Mouse (Mus musculus) neural tube, embryonic 12.5 days (tissue): ENCODE results near the gene Spred2. TPM values are rescaled to one million over a fixed set of nuclear protein-coding genes. Genes with fewer than 3 reads are reported as not detected.

ENCODE experiments used
- ATAC-seq: fragments of 200-750 bp; cut with Nextera tagmentation; 2 replicates; pipeline ENCODE4 v1.8.0; 2017; ENCODE audit warnings: low read depth, mild to moderate bottlenecking, moderate TSS enrichment, moderate library complexity; ENCODE audit not compliant: low FRiP score
- H3K27ac ChIP-seq: fragments of 300-500 bp; sonication (generic); 2 replicates; pipeline ENCODE4 v1.5.1; 2016
- H3K27me3 ChIP-seq: fragments of 300-500 bp; sonication (generic); replicated peaks from 2 replicates; pipeline ENCODE4 v1.6.1; 2016; ENCODE audit warnings: mild to moderate bottlenecking
- H3K36me3 ChIP-seq: fragments of 300-500 bp; sonication (generic); 2 replicates; pipeline ENCODE4 v1.6.1; 2016; ENCODE audit warnings: mild to moderate bottlenecking
- H3K4me1 ChIP-seq: fragments of 300-500 bp; sonication (generic); 2 replicates; pipeline ENCODE4 v1.6.1; 2016
- H3K4me2 ChIP-seq: fragments of 300-500 bp; sonication (generic); replicated peaks from 2 replicates; pipeline ENCODE4 v1.6.1; 2016; ENCODE audit warnings: mild to moderate bottlenecking
- H3K4me3 ChIP-seq: fragments of 300-500 bp; sonication (generic); 2 replicates; pipeline ENCODE4 v1.5.1; 2016
- H3K9ac ChIP-seq: fragments of 300-500 bp; sonication (generic); 2 replicates; pipeline ENCODE4 v1.6.1; 2016; ENCODE audit warnings: mild to moderate bottlenecking
- H3K9me3 ChIP-seq: fragments of 300-500 bp; sonication (generic); 2 replicates; pipeline ENCODE4 v1.6.1; 2016; ENCODE audit warnings: mild to moderate bottlenecking
- WGBS: fragments of 180-500 bp; shearing (Covaris S2); methylation state at CpG from one replicate; pipeline ENCODE4 v1.1.7; 2016; 5-methylcytosine and 5-hydroxymethylcytosine counted together
- polyA plus RNA-seq: library from polyadenylated mRNA; unstranded; fragments of >200 nt; fragmentation: Nextera tagmentation; extraction: Ambion mirVana; gene quantifications from 2 replicates; pipeline ENCODE4 v1.2.1, GENCODE M21; 2016

The Spred2 gene
- polyA plus RNA-seq, 1 experiment from 2014 or later, result 5.7 TPM

GRCm38 (mm10) chr11:19913761-19914160 lies 10.4 kb upstream of the Spred2 start:
- WGBS, result 93% methylated on average over 4 of the region's 4 CpGs
- no peak overlapping the region for H3K27ac ChIP-seq
- no peak overlapping the region for H3K4me2 ChIP-seq
- no peaks in the 10 kb centered on the region for H3K27me3 ChIP-seq
- no peak overlapping the region for H3K4me3 ChIP-seq
- no peaks in the 10 kb centered on the region for H3K36me3 ChIP-seq
- 0 out of 2 replicates have a peak, but pooled peaks cover 7% of the 10 kb centered on the region for H3K9me3 ChIP-seq
- no peak overlapping the region for H3K9ac ChIP-seq
- no peak for ATAC-seq
- peaks cover 6% of the 10 kb centered on the region; the same call in 1 of the 2 replicates for H3K4me1 ChIP-seq

- no peak overlapping the region for H3K4me2 ChIP-seq
- peaks cover 11% of the 10 kb centered on the region for H3K4me1 ChIP-seq
- H3K27me3 ChIP-seq, result no peaks in the 10 kb centered on the region
- H3K9ac ChIP-seq, result no peak overlapping the region
- H3K27ac ChIP-seq, result no peak overlapping the region
- 26% methylated on average over 9 of the region's 9 CpGs for WGBS
- H3K9me3 ChIP-seq, result 0 out of 2 replicates have a peak, but pooled peaks cover 7% of the 10 kb centered on the region
- no peak for ATAC-seq
- no peak overlapping the region for H3K4me3 ChIP-seq
- no peaks in the 10 kb centered on the region for H3K36me3 ChIP-seq
Observed at GRCm38 (mm10) chr11:19917381-19918245, 6.6 kb upstream of the Spred2 start.

- Histone ChIP-seq H3K27ac (no peak overlapping the region), H3K9me3 (0 out of 2 replicates have a peak, but pooled peaks cover 7% of the 10 kb centered on the region)
Observed at GRCm38 (mm10) chr11:19918246-19918540, 6.0 kb upstream of the Spred2 start.

GRCm38 (mm10) chr11:19919460-19919784 lies 4.8 kb upstream of the Spred2 start:
- H3K9ac ChIP-seq, result 0 out of 2 replicates have a peak overlapping the region, but pooled peaks have one; percentile 6
- H3K27me3 ChIP-seq, result no peaks in the 10 kb centered on the region
- no peaks in the 10 kb centered on the region for H3K36me3 ChIP-seq
- peak; percentile 2; the same call in 1 of the 2 replicates for ATAC-seq
- H3K4me3 ChIP-seq, result peak overlapping the region; percentile 61
- 6% methylated on average over 6 of the region's 6 CpGs for WGBS
- peak overlapping the region; percentile 77 for H3K4me2 ChIP-seq
- H3K4me1 ChIP-seq, result peaks cover 11% of the 10 kb centered on the region
- no peak overlapping the region for H3K27ac ChIP-seq
- H3K9me3 ChIP-seq, result 0 out of 2 replicates have a peak, but pooled peaks cover 4% of the 10 kb centered on the region

More at GRCm38 (mm10) chr11:19918246-19918540, 6.0 kb upstream of the Spred2 start:
- Histone ChIP-seq H3K9ac (no peak overlapping the region), H3K36me3 (no peaks in the 10 kb centered on the region), H3K4me1 (peaks cover 11% of the 10 kb centered on the region), H3K4me3 (no peak overlapping the region), H3K27me3 (no peaks in the 10 kb centered on the region), H3K4me2 (no peak overlapping the region)
- no peak for ATAC-seq
- 36% methylated on average over 2 of the region's 2 CpGs for WGBS

- Histone ChIP-seq H3K27ac (peak overlapping the region; percentile 62), H3K27me3 (no peaks in the 10 kb centered on the region), H3K9me3 (no peaks in the 10 kb centered on the region), H3K9ac (peak overlapping the region; percentile 59), H3K4me2 (peak overlapping the region; percentile 77), H3K4me3 (peak overlapping the region; percentile 61), H3K4me1 (peaks cover 11% of the 10 kb centered on the region), H3K36me3 (no peaks in the 10 kb centered on the region)
- under 1% methylated on average over 70 of the region's 70 CpGs for WGBS
- ATAC-seq, result peak; percentile 76
Observed at GRCm38 (mm10) chr11:19919785-19920671, 4.1 kb upstream of the Spred2 start.

GRCm38 (mm10) chr11:19921723-19922122 lies 2.5 kb upstream of the Spred2 start:
- ATAC-seq, result no peak
- no peak overlapping the region for H3K4me2 ChIP-seq
- no peak overlapping the region for H3K9ac ChIP-seq
- H3K4me1 ChIP-seq, result peaks cover 20% of the 10 kb centered on the region
- WGBS, result 83% methylated on average over 1 of the region's 1 CpGs
- H3K27me3 ChIP-seq, result no peaks in the 10 kb centered on the region
- no peaks in the 10 kb centered on the region for H3K36me3 ChIP-seq
- H3K9me3 ChIP-seq, result no peaks in the 10 kb centered on the region
- no peak overlapping the region for H3K4me3 ChIP-seq
- no peak overlapping the region for H3K27ac ChIP-seq

- 96% methylated on average over 4 of the region's 4 CpGs for WGBS
- Histone ChIP-seq H3K9ac (no peak overlapping the region), H3K36me3 (no peaks in the 10 kb centered on the region), H3K4me1 (peaks cover 21% of the 10 kb centered on the region), H3K4me3 (no peak overlapping the region), H3K27me3 (no peaks in the 10 kb centered on the region), H3K27ac (no peak overlapping the region), H3K9me3 (no peaks in the 10 kb centered on the region), H3K4me2 (no peak overlapping the region)
- no peak for ATAC-seq
Observed at GRCm38 (mm10) chr11:19922208-19922607, 2.0 kb upstream of the Spred2 start.

GRCm38 (mm10) chr11:19924757-19925148 lies 578 bp downstream of the Spred2 start:
- Histone ChIP-seq H3K9me3 (no peaks in the 10 kb centered on the region), H3K36me3 (no peaks in the 10 kb centered on the region), H3K4me2 (peak overlapping the region; percentile 73), H3K4me1 (peaks cover 15% of the 10 kb centered on the region), H3K27ac (peak overlapping the region; percentile 83), H3K4me3 (peak overlapping the region; percentile 89), H3K9ac (peak overlapping the region; percentile 91), H3K27me3 (no peaks in the 10 kb centered on the region)
- under 1% methylated on average over 29 of the region's 29 CpGs for WGBS
- ATAC-seq, result no peak; the same call in 1 of the 2 replicates

GRCm38 (mm10) chr11:19925149-19925975 lies 1.2 kb downstream of the Spred2 start:
- peak; percentile 74 for ATAC-seq
- peak overlapping the region; percentile 91 for H3K9ac ChIP-seq
- no peaks in the 10 kb centered on the region for H3K27me3 ChIP-seq
- H3K4me1 ChIP-seq, result peaks cover 17% of the 10 kb centered on the region
- no peaks in the 10 kb centered on the region for H3K9me3 ChIP-seq
- no peaks in the 10 kb centered on the region for H3K36me3 ChIP-seq
- peak overlapping the region; percentile 73 for H3K4me2 ChIP-seq
- H3K27ac ChIP-seq, result peak overlapping the region; percentile 83
- peak overlapping the region; percentile 89 for H3K4me3 ChIP-seq
- WGBS, result 1% methylated on average over 74 of the region's 75 CpGs

GRCm38 (mm10) chr11:19925976-19926842 lies 2.0 kb downstream of the Spred2 start:
- ATAC-seq, result peak; percentile 64
- H3K4me1 ChIP-seq, result peaks cover 17% of the 10 kb centered on the region
- no peaks in the 10 kb centered on the region for H3K36me3 ChIP-seq
- H3K9ac ChIP-seq, result peak overlapping the region; percentile 91
- H3K27me3 ChIP-seq, result no peaks in the 10 kb centered on the region
- WGBS, result 1% methylated on average over 15 of the region's 15 CpGs
- H3K4me3 ChIP-seq, result peak overlapping the region; percentile 89
- peak overlapping the region; percentile 73 for H3K4me2 ChIP-seq
- H3K27ac ChIP-seq, result peak overlapping the region; percentile 83
- H3K9me3 ChIP-seq, result no peaks in the 10 kb centered on the region

- WGBS, result 78% methylated on average over 2 of the region's 2 CpGs
- H3K27me3 ChIP-seq, result no peaks in the 10 kb centered on the region
- peaks cover 17% of the 10 kb centered on the region for H3K4me1 ChIP-seq
- H3K9me3 ChIP-seq, result no peaks in the 10 kb centered on the region
- H3K36me3 ChIP-seq, result no peaks in the 10 kb centered on the region
- peak overlapping the region; percentile 73 for H3K4me2 ChIP-seq
- no peak overlapping the region for H3K4me3 ChIP-seq
- no peak overlapping the region for H3K9ac ChIP-seq
- no peak overlapping the region for H3K27ac ChIP-seq
- ATAC-seq, result no peak
Observed at GRCm38 (mm10) chr11:19926843-19927120, 2.6 kb downstream of the Spred2 start.
